Mouse (Mus musculus) urinary bladder, adult 18-20 months (tissue): Measurements from ENCODE around the gene Slc2a1.
A peak's percentile ranks its signal among the peaks of the same experiment; 100 is the strongest.

Experiments
- DNase-seq, 2 experiments: peaks; one replicate each; pipeline ENCODE4 v3.0.0; 2022; ENCODE audit warnings: low spot score in 2 of 2, mixed read lengths in 2 of 2

The Slc2a1 gene

GRCm38 (mm10) chr4:119129096-119129495, 20.6 kb downstream of the Slc2a1 start:
- DNase-seq, result no peak

- DNase-seq, result no peak
Observed at GRCm38 (mm10) chr4:119131189-119131910, 22.8 kb downstream of the Slc2a1 start.

GRCm38 (mm10) chr4:119133306-119133705, 24.8 kb downstream of the Slc2a1 start:
- DNase-seq, result no peak

GRCm38 (mm10) chr4:119133860-119134259, 25.3 kb downstream of the Slc2a1 start:
- DNase-seq, result no peak

GRCm38 (mm10) chr4:119137313-119137712, 28.8 kb downstream of the Slc2a1 start:
- no peak for DNase-seq

- DNase-seq, result peak; percentile 55 to 63
Observed at GRCm38 (mm10) chr4:119138171-119138570, 29.7 kb downstream of the Slc2a1 start.

GRCm38 (mm10) chr4:119138776-119139175, 30.3 kb downstream of the Slc2a1 start:
- no peak for DNase-seq

GRCm38 (mm10) chr4:119140126-119140525, 31.6 kb downstream of the Slc2a1 start:
- DNase-seq, result no peak

- no peak for DNase-seq
Observed at GRCm38 (mm10) chr4:119141191-119141590, 32.7 kb downstream of the Slc2a1 start.

GRCm38 (mm10) chr4:119142230-119142871, 33.8 kb downstream of the Slc2a1 start:
- DNase-seq, result no peak

GRCm38 (mm10) chr4:119146816-119147215, 38.3 kb downstream of the Slc2a1 start:
- DNase-seq, result no peak

- DNase-seq, result no peak
Observed at GRCm38 (mm10) chr4:119147347-119147746, 38.8 kb downstream of the Slc2a1 start.

- peak in 1 of 2 experiments; percentile 52 for DNase-seq
Observed at GRCm38 (mm10) chr4:119148741-119149140, 40.2 kb downstream of the Slc2a1 start.

- peak in 1 of 2 experiments; percentile 47 for DNase-seq
Observed at GRCm38 (mm10) chr4:119157186-119157585, 48.7 kb downstream of the Slc2a1 start.

GRCm38 (mm10) chr4:119157891-119158290, 49.4 kb downstream of the Slc2a1 start:
- DNase-seq, result no peak

GRCm38 (mm10) chr4:119161358-119161757, 52.8 kb downstream of the Slc2a1 start:
- DNase-seq, result no peak

- DNase-seq, result no peak
Observed at GRCm38 (mm10) chr4:119162990-119163389, 54.5 kb downstream of the Slc2a1 start.

GRCm38 (mm10) chr4:119165916-119166315, 57.4 kb downstream of the Slc2a1 start:
- no peak for DNase-seq

- DNase-seq, result no peak
Observed at GRCm38 (mm10) chr4:119167068-119167467, 58.6 kb downstream of the Slc2a1 start.

GRCm38 (mm10) chr4:119167663-119168062, 59.2 kb downstream of the Slc2a1 start:
- peak; percentile 60 to 64 for DNase-seq

GRCm38 (mm10) chr4:119172919-119173650, 64.6 kb downstream of the Slc2a1 start:
- DNase-seq, result no peak

GRCm38 (mm10) chr4:119173851-119174453, 65.4 kb downstream of the Slc2a1 start, which contains the start of gene Zfp691:
TSS of gene Zfp691 (minus strand) at chr4:119174195.
- DNase-seq, result peak; percentile 88 to 92
